Mouse (Mus musculus) kidney, adult 8-10 months (tissue): ENCODE results near the gene B4galnt2.
A peak's percentile ranks its signal among the peaks of the same experiment; 100 is the strongest.

Experiments used
- DNase-seq, 2 experiments: peaks; one replicate each; pipeline ENCODE4 v3.0.0; 2022

The B4galnt2 gene

GRCm38 (mm10) chr11:95838999-95839868 lies 75.5 kb downstream of the B4galnt2 start:
- DNase-seq: no peak

DNA sequence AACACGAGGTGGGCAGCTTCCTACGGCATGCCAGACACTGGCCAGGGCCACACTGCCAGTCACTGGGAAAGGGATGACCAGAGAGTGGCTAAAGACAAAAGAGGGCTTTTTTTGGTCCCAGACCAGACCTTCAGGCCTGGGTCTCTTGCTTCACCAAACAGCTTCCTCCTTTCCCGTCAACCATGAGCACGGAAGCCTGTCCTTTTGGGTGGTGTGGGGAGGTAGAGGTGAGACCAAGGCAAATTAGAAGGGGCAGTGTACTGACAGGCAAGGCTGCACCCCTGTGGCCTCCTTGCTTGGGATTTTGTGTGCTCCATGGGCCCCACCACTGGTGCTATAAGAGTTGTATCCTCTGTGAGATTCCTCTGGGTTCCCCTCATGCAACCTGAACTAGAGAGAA lies 76.1 kb downstream of the B4galnt2 start:
- no peak for DNase-seq

DNA sequence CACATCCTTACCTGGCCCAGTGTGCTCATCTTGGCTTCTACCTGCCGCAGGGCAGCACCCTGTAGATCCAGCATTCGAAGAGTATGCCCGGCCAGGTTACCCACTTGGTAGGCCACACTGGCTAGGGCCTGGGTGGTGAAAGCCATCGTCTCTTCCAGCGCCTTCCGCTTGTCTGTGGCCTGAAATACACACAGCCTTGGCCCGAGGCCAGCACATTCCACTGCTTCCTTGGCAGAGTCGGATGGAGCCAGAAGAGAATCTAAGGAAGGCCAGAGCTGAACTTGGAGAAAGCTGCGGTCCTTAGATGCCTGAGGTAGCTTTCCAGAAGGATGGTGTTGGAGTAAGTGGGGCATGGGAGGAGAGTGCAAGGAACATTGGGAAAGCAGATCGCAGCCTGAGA lies 77.6 kb downstream of the B4galnt2 start, which contains the start of gene Gngt2:
TSS of gene Gngt2 (plus strand) at position 158 of the 400 bp plus-strand sequence.
- peak; percentile 86 to 89 for DNase-seq

DNA sequence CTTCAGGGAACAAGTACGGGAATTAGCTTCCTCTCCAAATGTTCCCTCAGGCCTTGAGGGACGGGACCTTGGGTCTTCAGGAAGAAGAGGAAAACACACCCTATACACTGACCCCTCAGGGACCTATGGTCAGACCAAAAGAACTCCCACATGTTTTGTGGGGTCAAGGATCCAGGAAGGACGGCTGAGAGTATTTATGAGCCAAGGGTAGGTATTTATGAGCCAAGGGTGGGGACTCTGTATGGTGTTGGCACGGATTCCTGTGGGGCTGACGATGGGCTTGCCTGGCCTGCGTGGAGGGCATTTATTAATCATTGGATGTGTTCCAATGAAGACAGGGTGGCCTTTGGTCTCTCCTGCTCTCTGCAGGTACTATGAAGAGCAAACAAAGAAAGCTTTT lies 78.3 kb downstream of the B4galnt2 start:
- DNase-seq: no peak

DNA sequence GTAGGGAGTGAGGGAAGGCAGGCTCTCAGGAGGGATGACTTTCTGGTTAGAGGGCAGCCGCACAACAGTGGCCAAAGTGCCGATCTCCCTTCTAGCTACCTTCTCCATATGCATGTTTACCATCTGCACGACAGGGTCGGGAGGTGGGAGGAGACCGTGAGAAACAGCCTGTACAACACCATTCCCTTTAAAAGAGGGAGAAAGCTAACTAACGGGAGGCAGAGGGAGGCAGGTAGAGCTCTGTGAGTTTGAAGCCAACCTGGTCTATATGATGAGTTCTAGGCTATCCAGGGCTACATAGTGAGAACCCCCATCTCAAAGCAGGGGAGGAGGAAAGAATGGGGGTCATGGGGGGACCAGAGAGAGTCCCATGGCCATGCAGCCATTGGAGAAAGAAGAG lies 78.9 kb downstream of the B4galnt2 start:
- DNase-seq: no peak

DNA sequence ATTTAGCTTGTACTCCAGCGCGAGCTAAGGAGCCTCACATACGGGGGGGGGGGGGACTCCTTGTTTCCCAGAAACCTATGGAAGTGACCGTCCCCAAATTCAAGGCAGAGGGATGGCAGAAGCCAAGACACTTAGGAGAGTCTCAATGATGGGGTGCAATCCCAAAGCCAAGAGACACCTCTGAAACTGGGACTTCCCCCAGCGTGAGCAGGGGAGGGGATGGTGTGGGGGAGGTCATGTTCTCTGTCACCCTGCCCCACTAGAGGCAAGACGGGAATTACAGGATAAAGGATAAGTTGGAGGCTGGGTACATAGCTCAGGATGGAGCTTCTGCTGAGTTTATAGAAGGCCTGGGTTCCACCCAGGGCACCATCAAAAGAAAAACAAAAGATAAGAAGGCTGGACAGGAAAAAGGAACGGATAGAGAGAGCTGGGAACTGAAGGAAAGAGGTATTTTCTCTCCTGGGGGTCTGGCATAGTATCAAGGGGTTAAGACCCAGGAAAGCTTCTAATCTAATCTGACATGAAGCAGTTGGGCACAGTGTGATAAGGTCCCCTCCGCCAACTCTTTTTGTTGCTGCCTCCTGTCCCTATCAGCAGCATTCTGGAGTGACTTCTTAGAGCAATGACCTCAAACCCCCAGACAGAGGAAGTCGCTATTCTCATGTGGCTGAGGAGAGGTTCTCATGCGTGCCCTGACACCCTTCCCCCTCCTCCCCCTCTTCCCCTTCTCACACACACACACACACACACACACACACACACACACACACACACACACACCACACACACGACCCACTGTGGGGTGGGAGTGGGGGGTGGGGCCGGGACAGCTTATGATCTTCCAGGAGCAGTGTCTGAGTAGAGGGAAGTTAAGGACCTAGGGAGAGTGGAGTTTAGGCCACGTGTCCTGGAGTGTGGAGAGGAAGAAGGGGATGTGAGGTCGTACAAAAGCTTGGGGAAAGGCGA lies 79.7 kb downstream of the B4galnt2 start:
- DNase-seq: no peak

GRCm38 (mm10) chr11:95834143-95834667 lies 80.5 kb downstream of the B4galnt2 start:
- peak in 1 of 2 experiments; percentile 43 for DNase-seq

GRCm38 (mm10) chr11:95833631-95834142 lies 81.0 kb downstream of the B4galnt2 start:
- DNase-seq: no peak

DNA sequence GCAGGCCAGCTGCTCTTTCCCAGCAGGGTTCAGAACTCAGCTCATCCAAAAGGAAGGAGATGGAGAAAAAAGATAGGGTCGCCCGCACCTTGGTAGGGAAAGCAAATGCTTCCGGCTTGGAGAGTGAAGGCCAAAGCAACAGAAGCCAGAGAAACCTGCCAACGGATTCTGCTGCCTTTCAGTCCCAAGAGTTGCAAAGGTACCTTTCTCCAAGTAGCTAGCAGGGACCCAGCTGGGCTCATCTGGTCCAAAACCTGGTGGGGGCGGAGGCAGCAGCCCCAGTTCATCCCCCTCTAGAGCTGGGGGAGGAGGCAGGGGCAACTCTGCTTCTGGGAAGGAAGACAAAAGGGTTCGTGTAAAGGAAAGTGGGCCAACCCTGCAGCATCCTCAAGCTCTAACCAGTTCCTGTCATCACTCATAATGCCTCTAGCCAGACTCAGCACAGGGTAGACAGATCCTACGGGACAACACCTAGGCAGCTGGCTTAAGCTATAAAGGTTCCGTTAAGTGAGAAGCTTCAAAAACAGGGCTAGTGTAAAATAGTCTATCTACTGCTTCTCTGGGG lies 81.6 kb downstream of the B4galnt2 start:
- no peak for DNase-seq

DNA sequence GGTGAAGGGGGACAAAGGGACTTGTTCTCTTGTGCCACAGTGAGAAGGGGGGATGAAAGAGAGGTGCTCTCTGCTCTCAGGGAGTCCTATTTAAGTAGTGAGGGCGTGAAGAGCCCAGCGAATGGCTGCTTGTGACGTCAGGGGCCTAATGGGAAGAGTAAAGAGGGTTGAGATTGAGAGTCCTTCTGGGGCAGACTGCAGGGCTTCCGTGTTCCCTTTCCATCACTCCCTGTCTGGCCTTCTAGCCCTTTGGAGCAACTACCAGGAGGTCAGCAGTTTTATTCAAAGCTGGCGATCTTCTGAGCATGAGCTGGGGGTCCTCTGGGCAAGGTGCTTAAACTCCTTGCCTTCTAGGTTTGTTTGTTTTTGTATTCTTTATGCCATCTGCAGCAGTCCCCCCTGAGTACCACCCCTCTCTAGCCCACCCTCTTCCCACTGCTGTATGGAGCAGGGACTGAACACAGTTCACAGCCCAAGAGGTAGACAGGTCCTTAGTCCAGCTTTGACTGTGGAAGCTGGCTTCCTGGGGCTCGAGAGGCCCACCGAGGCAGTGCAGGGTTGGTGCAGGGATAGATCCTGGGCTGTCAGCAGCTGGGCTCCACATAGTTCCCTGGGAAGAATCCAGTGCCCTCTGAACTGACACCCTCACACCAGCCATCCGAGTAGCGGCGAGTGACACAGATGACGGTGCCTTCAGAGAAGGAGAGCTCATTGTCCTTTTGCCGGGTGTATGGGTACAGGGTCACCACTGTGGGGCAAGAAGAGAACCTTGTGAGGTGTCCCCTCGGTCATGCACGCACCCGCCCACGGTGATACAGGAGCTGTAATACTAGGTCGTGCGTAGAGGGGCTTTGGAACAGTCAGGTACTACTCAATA lies 82.3 kb downstream of the B4galnt2 start:
- no peak for DNase-seq

GRCm38 (mm10) chr11:95831641-95832040 lies 83.0 kb downstream of the B4galnt2 start:
- no peak for DNase-seq

- no peak for DNase-seq
Measured at GRCm38 (mm10) chr11:95831276-95831619, 83.4 kb downstream of the B4galnt2 start.

- DNase-seq: no peak
Measured at GRCm38 (mm10) chr11:95830411-95831275, 84.0 kb downstream of the B4galnt2 start.

DNA sequence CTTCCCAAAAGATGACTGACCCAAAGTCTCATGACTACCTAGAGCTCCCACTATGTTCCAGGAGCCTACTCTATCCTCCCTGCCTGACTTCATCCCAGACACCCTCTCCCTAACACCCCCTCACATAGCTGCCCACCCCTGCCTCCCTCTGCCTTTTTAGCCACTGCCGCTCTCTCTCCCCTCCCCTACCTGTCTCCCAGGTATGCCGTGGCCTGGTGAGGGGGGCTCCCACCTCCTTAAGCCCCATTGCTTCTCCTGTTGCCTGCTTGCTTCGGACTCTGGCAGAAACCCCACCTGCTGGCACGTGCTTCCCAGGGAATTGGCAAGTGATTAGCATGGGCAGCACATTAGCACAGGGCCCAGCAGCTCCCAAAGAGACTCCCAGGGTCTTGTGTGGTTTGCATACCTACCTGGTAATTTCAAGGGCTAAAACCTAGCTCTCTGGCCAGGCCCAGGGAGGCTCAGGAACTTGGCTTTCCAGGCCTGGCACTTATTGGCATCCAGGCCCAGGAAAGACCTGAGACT lies 85.1 kb downstream of the B4galnt2 start:
- DNase-seq: no peak

GRCm38 (mm10) chr11:95828181-95828964 lies 86.3 kb downstream of the B4galnt2 start:
- no peak for DNase-seq

DNA sequence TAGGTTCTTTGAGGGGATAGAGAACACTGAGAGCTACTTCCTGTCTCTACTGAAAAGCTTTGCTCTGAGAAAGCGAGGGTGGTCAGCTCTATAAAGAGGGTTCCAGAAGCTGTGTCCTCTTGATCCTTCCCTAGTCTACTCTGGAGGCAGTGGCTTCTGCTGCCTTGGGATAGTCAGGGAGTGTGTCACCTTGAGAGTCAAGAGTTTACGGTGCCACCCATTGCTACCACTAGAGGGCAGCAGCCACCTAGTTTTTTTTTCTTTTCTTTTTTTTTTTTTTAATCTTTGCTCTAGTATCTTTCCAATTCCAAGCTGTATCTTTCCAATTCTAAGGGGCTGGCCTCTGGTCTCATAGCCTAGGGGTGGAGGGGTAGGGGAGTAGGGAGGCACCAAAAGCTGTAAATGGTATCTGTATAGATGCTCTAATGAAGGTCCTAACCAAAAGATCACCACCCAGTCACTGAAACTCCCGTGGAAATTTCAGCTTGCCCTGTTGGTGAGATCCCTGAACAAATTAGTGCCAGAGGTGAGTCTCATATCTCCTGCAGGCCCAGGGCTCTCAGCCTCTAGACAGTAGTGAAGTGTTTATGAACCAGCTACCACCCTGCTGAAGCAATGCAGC lies 87.1 kb downstream of the B4galnt2 start:
- peak; percentile 63 to 82 for DNase-seq

GRCm38 (mm10) chr11:95827168-95827447 lies 87.6 kb downstream of the B4galnt2 start:
- DNase-seq: peak in 1 of 2 experiments; percentile 13

GRCm38 (mm10) chr11:95826317-95827167 lies 88.1 kb downstream of the B4galnt2 start:
- no peak for DNase-seq
